Mouse (Mus musculus) ES-E14 (cell line): ENCODE results near the gene Hpgd. TPM values are rescaled to one million over a fixed set of nuclear protein-coding genes. Genes with fewer than 3 reads are reported as not detected.

Experiments
- DNase-seq: peaks from one replicate; pipeline ENCODE4 v3.0.0-alpha.2; 2013; ENCODE audit warnings: low read depth, low spot score
- H3K27ac ChIP-seq: 2 replicates; pipeline ENCODE4 v1.5.1; 2012; ENCODE audit warnings: low read depth, mild to moderate bottlenecking, low read length, moderate library complexity, mixed read lengths; ENCODE audit not compliant: poor library complexity, insufficient read depth, severe bottlenecking
- H3K36me3 ChIP-seq: 2 replicates; pipeline ENCODE4 v1.6.1; 2012; ENCODE audit warnings: mild to moderate bottlenecking, low read length, moderate library complexity, mixed read lengths; ENCODE audit not compliant: control insufficient read depth, poor library complexity, insufficient read depth, severe bottlenecking
- H3K4me1 ChIP-seq, 2 experiments: fragments of 150-350 bp in 1 of 2; sonication (generic) in 1 of 2; 2 replicates each; pipeline ENCODE4 v1.6.1; 2012; ENCODE audit warnings: low read length in 2 of 2, mild to moderate bottlenecking in 1 of 2, mixed read lengths in 1 of 2; ENCODE audit not compliant: control insufficient read depth in 2 of 2, insufficient read depth in 2 of 2, poor library complexity in 1 of 2
- H3K4me3 ChIP-seq, 2 experiments: fragments of 150-350 bp in 1 of 2; sonication (generic) in 1 of 2; 2 replicates each; pipeline ENCODE4 v1.5.1; 2012; ENCODE audit warnings: low read length in 2 of 2, low read depth in 1 of 2, mild to moderate bottlenecking in 1 of 2, mixed read lengths in 1 of 2; ENCODE audit not compliant: insufficient read depth in 1 of 2, poor library complexity in 1 of 2, severe bottlenecking in 1 of 2
- H3K9ac ChIP-seq: 2 replicates; pipeline ENCODE4 v1.6.1; 2012; ENCODE audit warnings: low read depth, mild to moderate bottlenecking, low read length, mixed read lengths; ENCODE audit not compliant: poor library complexity, insufficient read depth, severe bottlenecking
- H3K9me3 ChIP-seq: fragments of 150-350 bp; sonication (generic); 2 replicates; pipeline ENCODE4 v1.6.1; 2012; ENCODE audit warnings: low read depth, mild to moderate bottlenecking, low read length; ENCODE audit not compliant: control insufficient read depth, insufficient read depth
- CHD2 ChIP-seq: IDR thresholded peaks from 2 replicates; pipeline ENCODE4 v1.6.1; 2014; ENCODE audit warnings: mild to moderate bottlenecking, low read depth, low read length, inconsistent platforms
- HCFC1 ChIP-seq: IDR thresholded peaks from 2 replicates; pipeline ENCODE4 v1.6.1; 2012; ENCODE audit warnings: low read length, inconsistent platforms, borderline replicate concordance; ENCODE audit not compliant: insufficient read depth
- MAFK ChIP-seq: IDR thresholded peaks from 2 replicates; pipeline ENCODE4 v1.6.1; 2014; ENCODE audit warnings: mild to moderate bottlenecking, low read depth, low read length, inconsistent platforms; ENCODE audit not compliant: insufficient read depth
- ZC3H11A ChIP-seq: IDR thresholded peaks from 2 replicates; pipeline ENCODE4 v1.6.1; 2012; ENCODE audit warnings: low read depth, mild to moderate bottlenecking, inconsistent platforms, low read length, borderline replicate concordance
- ZNF384 ChIP-seq: IDR thresholded peaks from 2 replicates; pipeline ENCODE4 v1.6.1; 2012; ENCODE audit warnings: low read depth, low read length, inconsistent platforms
- in situ Hi-C, 2 experiments: fragments of 600-800 bp; cut with MboI; formaldehyde crosslinking; loops; one replicate each; pipeline ENCODE4 v1.15.1; 2025; ENCODE audit warnings: low sequenced_read_pairs in 2 of 2, inconsistent platforms in 1 of 2; ENCODE audit not compliant: unreplicated experiment in 2 of 2
- total RNA-seq: library from RNA; depleted of rRNA; stranded (reverse); fragments of 300-350 nt; gene quantifications from 2 replicates; pipeline ENCODE4 v1.2.3, GENCODE M21; 2012

Gene Hpgd
- total RNA-seq, 1 experiment = 1.1 TPM

DNA sequence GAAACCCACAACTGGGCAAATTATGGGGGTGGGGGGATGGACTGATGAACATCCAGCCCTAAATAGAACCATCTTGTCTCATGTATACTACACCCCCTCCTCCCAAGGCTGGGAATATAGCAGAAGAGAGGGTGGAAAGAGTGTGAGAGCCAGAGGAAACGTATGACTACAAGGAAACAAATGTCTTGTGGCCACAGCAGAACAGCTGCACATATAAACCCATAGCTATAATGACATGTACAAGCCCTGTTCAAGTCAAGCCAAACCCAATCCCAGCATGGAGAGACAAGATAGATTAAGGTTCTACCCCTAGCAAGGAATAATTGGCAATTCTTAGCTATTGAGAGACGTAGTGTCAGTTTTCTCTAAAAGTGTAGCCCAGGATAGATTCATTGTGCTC lies 68.8 kb downstream of the Hpgd start:
- H3K4me1 ChIP-seq = no peaks in the 10 kb centered on the region
- DNase-seq = no peak
- TF ChIP-seq CHD2 (no peak), ZNF384 (no peak), ZC3H11A (no peak), MAFK (no peak), HCFC1 (no peak)
- no peak overlapping the region for H3K4me3 ChIP-seq
- no peak overlapping the region for H3K27ac ChIP-seq
- in situ Hi-C loops = no loop called here
- H3K9ac ChIP-seq = no peak overlapping the region
- H3K36me3 ChIP-seq = no peaks in the 10 kb centered on the region
- H3K9me3 ChIP-seq = no peaks in the 10 kb centered on the region
